ENCODE assay signal across 8 mouse cellular contexts in the genomic region with DNA sequence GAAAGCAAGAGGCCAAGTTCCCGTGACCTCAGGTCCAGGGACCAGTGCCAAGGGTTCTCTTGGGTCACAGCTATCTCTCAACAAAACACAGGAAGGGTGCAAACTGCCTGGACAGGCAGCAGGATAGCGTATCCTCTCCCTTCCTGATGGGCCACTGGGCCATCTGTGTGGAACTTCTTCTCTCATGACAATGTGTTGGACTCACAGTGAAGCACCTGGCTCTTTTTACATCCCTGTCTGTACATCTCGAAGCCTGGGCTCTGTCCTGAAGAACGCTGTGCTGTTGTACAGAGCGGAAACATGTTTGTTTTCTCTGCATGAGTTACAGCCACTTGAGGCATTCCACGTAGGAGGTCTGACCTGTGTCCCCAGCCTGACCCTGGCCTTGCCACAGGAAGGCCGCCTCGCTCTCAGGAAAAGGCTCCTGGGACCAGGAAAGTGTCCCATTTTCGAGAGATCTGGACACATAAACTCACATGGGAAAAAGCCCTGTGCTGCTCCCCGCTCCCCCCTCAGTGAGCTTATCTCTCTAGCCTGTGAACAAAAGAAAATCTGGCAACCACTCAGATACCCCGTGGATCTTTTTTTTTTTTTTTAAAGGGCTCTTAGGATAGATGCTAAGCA. TPM values are rescaled to one million over a fixed set of nuclear protein-coding genes. Genes with fewer than 3 reads are reported as not detected.
DNase-seq lines count a peak whose midpoint lies in the region; ATAC-seq lines count a peak whose summit lies in the region.

No protein-coding gene starts in this region.

- ATAC-seq in midbrain, embryonic 13.5 days = no peak
- peak; percentile 64 for ATAC-seq in kidney, embryonic 16.5 days (ENCODE audit: low FRiP score, low TSS enrichment)
- ATAC-seq in stomach, embryonic 15.5 days (ENCODE audit: insufficient read depth, low FRiP score, low read depth) = no peak

- H3K4me1 ChIP-seq in midbrain, embryonic 10.5 days = peaks cover 85% of the 10 kb centered on the region
- peaks cover 31% of the 10 kb centered on the region for H3K4me1 ChIP-seq in midbrain, embryonic 13.5 days (replicated peaks)
- H3K4me1 ChIP-seq in heart, embryonic 10.5 days = peaks cover 47% of the 10 kb centered on the region
- peaks cover 51% of the 10 kb centered on the region for H3K4me1 ChIP-seq in kidney, embryonic 16.5 days (ENCODE audit: insufficient read depth, low read length)
- H3K4me1 ChIP-seq in stomach, embryonic 15.5 days = peaks cover 32% of the 10 kb centered on the region

- no peak overlapping the region for H3K9ac ChIP-seq in midbrain, embryonic 13.5 days (replicated peaks)
- peak overlapping the region; percentile 12; the same call in 1 of the 2 replicates for H3K9ac ChIP-seq in kidney, embryonic 16.5 days (replicated peaks; ENCODE audit: low read length)
- no peak overlapping the region for H3K9ac ChIP-seq in stomach, embryonic 15.5 days

- DNase-seq in midbrain, embryonic 10.5 days (ENCODE audit: low spot score) = no peak
- DNase-seq in heart, embryonic 10.5 days (ENCODE audit: low spot score) = no peak
- no peak for DNase-seq in thymus, postnatal 14 days
- no peak for DNase-seq in right cerebral cortex, adult 2 months (ENCODE audit: low spot score in 2 of 2)
- no peak for DNase-seq in layer of hippocampus, adult 9-11 months

- H3K4me2 ChIP-seq in midbrain, embryonic 13.5 days (replicated peaks) = no peak overlapping the region
- H3K4me2 ChIP-seq in kidney, embryonic 16.5 days (replicated peaks; ENCODE audit: low read depth, low read length) = peak overlapping the region; percentile 14; the same call in 1 of the 2 replicates
- no peak overlapping the region for H3K4me2 ChIP-seq in stomach, embryonic 15.5 days

- WGBS in midbrain, embryonic 10.5 days = 46% methylated on average over 11 of the region's 11 CpGs
- WGBS in midbrain, embryonic 13.5 days = 48% methylated on average over 11 of the region's 11 CpGs
- WGBS in heart, embryonic 10.5 days = 26% methylated on average over 11 of the region's 11 CpGs
- 16% methylated on average over 11 of the region's 11 CpGs for WGBS in kidney, embryonic 16.5 days
- 31% methylated on average over 11 of the region's 11 CpGs for WGBS in stomach, embryonic 15.5 days

- peak overlapping the region; percentile 75 for H3K27ac ChIP-seq in midbrain, embryonic 10.5 days (replicated peaks)
- H3K27ac ChIP-seq in midbrain, embryonic 13.5 days = no peak overlapping the region
- peak overlapping the region; percentile 80 for H3K27ac ChIP-seq in heart, embryonic 10.5 days
- peak overlapping the region; percentile 76 for H3K27ac ChIP-seq in kidney, embryonic 16.5 days (ENCODE audit: low read length)
- H3K27ac ChIP-seq in stomach, embryonic 15.5 days = peak overlapping the region; percentile 22; the same call in 1 of the 2 replicates

- no peaks in the 10 kb centered on the region for H3K27me3 ChIP-seq in midbrain, embryonic 10.5 days (ENCODE audit: low read depth, poor library complexity, severe bottlenecking)
- H3K27me3 ChIP-seq in midbrain, embryonic 13.5 days = no peaks in the 10 kb centered on the region
- no peaks in the 10 kb centered on the region for H3K27me3 ChIP-seq in heart, embryonic 10.5 days (ENCODE audit: insufficient read depth, poor library complexity, severe bottlenecking)
- H3K27me3 ChIP-seq in kidney, embryonic 16.5 days (ENCODE audit: insufficient read depth, low read length) = no peaks in the 10 kb centered on the region
- no peaks in the 10 kb centered on the region for H3K27me3 ChIP-seq in stomach, embryonic 15.5 days (replicated peaks)

- H3K36me3 ChIP-seq in midbrain, embryonic 10.5 days = peaks cover 14% of the 10 kb centered on the region
- H3K36me3 ChIP-seq in midbrain, embryonic 13.5 days = no peaks in the 10 kb centered on the region
- no peaks in the 10 kb centered on the region for H3K36me3 ChIP-seq in heart, embryonic 10.5 days
- H3K36me3 ChIP-seq in kidney, embryonic 16.5 days (ENCODE audit: insufficient read depth, low read length) = no peaks in the 10 kb centered on the region
- no peaks in the 10 kb centered on the region for H3K36me3 ChIP-seq in stomach, embryonic 15.5 days

- H3K4me3 ChIP-seq in midbrain, embryonic 10.5 days = no peak overlapping the region
- no peak overlapping the region for H3K4me3 ChIP-seq in midbrain, embryonic 13.5 days (replicated peaks)
- H3K4me3 ChIP-seq in heart, embryonic 10.5 days = no peak overlapping the region
- no peak overlapping the region for H3K4me3 ChIP-seq in kidney, embryonic 16.5 days (ENCODE audit: low read length)
- no peak overlapping the region for H3K4me3 ChIP-seq in stomach, embryonic 15.5 days (replicated peaks)

- H3K9me3 ChIP-seq in midbrain, embryonic 10.5 days (replicated peaks) = no peaks in the 10 kb centered on the region
- no peaks in the 10 kb centered on the region for H3K9me3 ChIP-seq in midbrain, embryonic 13.5 days
- H3K9me3 ChIP-seq in heart, embryonic 10.5 days = no peaks in the 10 kb centered on the region
- no peaks in the 10 kb centered on the region for H3K9me3 ChIP-seq in kidney, embryonic 16.5 days (ENCODE audit: low read length)
- H3K9me3 ChIP-seq in stomach, embryonic 15.5 days = no peaks in the 10 kb centered on the region

RNA-seq across cellular contexts. Expression of a gene that starts 18.9 kb away (rescaled TPM):
- 59.3 and 59.5 TPM in 2 replicates for polyA plus RNA-seq in midbrain, embryonic 10.5 days (2016; fragmentation: Nextera tagmentation; extraction: Ambion mirVana)
- 29.0 and 34.3 TPM in 2 replicates for polyA plus RNA-seq in midbrain, embryonic 13.5 days (2015; fragmentation: Nextera tagmentation; extraction: Ambion mirVana)
- 27.9 and 34.5 TPM in 2 replicates for polyA plus RNA-seq in heart, embryonic 10.5 days (2016; fragmentation: Nextera tagmentation; extraction: Ambion mirVana)
- polyA plus RNA-seq in kidney, embryonic 16.5 days (2015; fragmentation: Nextera tagmentation; extraction: Ambion mirVana) = 26.9 and 29.5 TPM in 2 replicates
- polyA plus RNA-seq in stomach, embryonic 15.5 days (2015; fragmentation: Nextera tagmentation; extraction: Ambion mirVana) = 35.1 and 37.9 TPM in 2 replicates

RNA-seq across cellular contexts. Expression of a gene that starts 26.7 kb away (rescaled TPM):
- polyA plus RNA-seq in midbrain, embryonic 10.5 days (2016; fragmentation: Nextera tagmentation; extraction: Ambion mirVana) = 127 and 128 TPM in 2 replicates
- 96.3 and 102 TPM in 2 replicates for polyA plus RNA-seq in midbrain, embryonic 13.5 days (2015; fragmentation: Nextera tagmentation; extraction: Ambion mirVana)
- 120 and 129 TPM in 2 replicates for polyA plus RNA-seq in heart, embryonic 10.5 days (2016; fragmentation: Nextera tagmentation; extraction: Ambion mirVana)
- polyA plus RNA-seq in kidney, embryonic 16.5 days (2015; fragmentation: Nextera tagmentation; extraction: Ambion mirVana) = 106 and 112 TPM in 2 replicates
- polyA plus RNA-seq in stomach, embryonic 15.5 days (2015; fragmentation: Nextera tagmentation; extraction: Ambion mirVana) = 92.5 and 96.5 TPM in 2 replicates
